Mouse (Mus musculus) spleen, postnatal 4 days (tissue): Measurements from ENCODE around the gene Haus2.

ENCODE experiments used
- DNase-seq, 2 experiments: peaks; one replicate each; pipeline ENCODE4 v3.0.0; 2022; ENCODE audit warnings: low spot score in 2 of 2

Gene Haus2

GRCm38 (mm10) chr2:120663491-120664154 lies 54.4 kb downstream of the Haus2 start:
- no peak for DNase-seq

GRCm38 (mm10) chr2:120667446-120667845 lies 58.3 kb downstream of the Haus2 start:
- no peak for DNase-seq

- no peak for DNase-seq
Measured at GRCm38 (mm10) chr2:120670253-120670652, 61.1 kb downstream of the Haus2 start.
